Mouse (Mus musculus) ES-Bruce4 (cell line): ENCODE data around the gene Mettl26.

ENCODE experiments used
- CTCF ChIP-seq: IDR thresholded peaks from one replicate; pipeline ENCODE4 v1.8.1; 2011; ENCODE audit warnings: low read depth, low read length
- EP300 ChIP-seq: IDR thresholded peaks from 2 replicates; pipeline ENCODE4 v1.6.1; 2011; ENCODE audit warnings: low read depth, low read length; ENCODE audit not compliant: insufficient read depth
- POLR2A ChIP-seq: IDR thresholded peaks from one replicate; pipeline ENCODE4 v1.8.1; 2011; ENCODE audit warnings: low read length; ENCODE audit not compliant: insufficient read depth

- TF ChIP-seq CTCF (peak; percentile 92), EP300 (no peak), POLR2A (no peak)
Measured at GRCm38 (mm10) chr17:25879261-25879660, 4.4 kb downstream of the Mettl26 start.
